Mouse (Mus musculus): ENCODE measurements around the gene Erfe.

GRCm38 (mm10) chr1:91398260-91399062 lies 32.2 kb downstream of the Erfe start, which contains the start of gene Ilkap:
- TF ChIP-seq POLR2A (IDR thresholded peaks at IDR 0.05; ENCODE audit: control insufficient read depth, extremely low read depth, insufficient read depth, low read length, poor library complexity) (peak; percentile 89), CTCF (IDR thresholded peaks at IDR 0.05; ENCODE audit: borderline replicate concordance, control insufficient read depth, extremely low read depth, insufficient read depth, low read length, poor library complexity) (peak; percentile 40; the same call in 1 of the 2 replicates)
